7 mouse cellular contexts compared by ENCODE assay signal in genomic region chr1:170866992-170867690, GRCm38 (mm10). TPM values are rescaled to one million over a fixed set of nuclear protein-coding genes. Genes with fewer than 3 reads are reported as not detected.
DNase-seq lines count a peak whose midpoint lies in the region; ATAC-seq and TF ChIP-seq lines count a peak whose summit lies in the region.

No protein-coding gene starts in this region.

- peak overlapping the region; percentile 88 for H3K27ac ChIP-seq in bone marrow, adult 2 months (ENCODE audit: control insufficient read depth, insufficient read depth, low read depth, low read length, poor library complexity)
- peak overlapping the region; percentile 40; the same call in 1 of the 2 replicates for H3K27ac ChIP-seq in forebrain, embryonic 13.5 days

- DNase-seq in spleen, adult 12 weeks (ENCODE audit: low spot score), result peak; percentile 21
- DNase-seq in spleen, postnatal 36 days (ENCODE audit: low spot score in 2 of 2), result no peak
- DNase-seq in kidney, postnatal 10 days, result peak; percentile 34
- no peak for DNase-seq in ovary, postnatal 14 days (ENCODE audit: low spot score)

- peak overlapping the region; percentile 89 for H3K4me2 ChIP-seq in forebrain, embryonic 13.5 days

- peaks cover 5% of the 10 kb centered on the region for H3K4me1 ChIP-seq in bone marrow, adult 2 months (ENCODE audit: control insufficient read depth, insufficient read depth, low read length)
- H3K4me1 ChIP-seq in forebrain, embryonic 13.5 days, result peaks cover 16% of the 10 kb centered on the region

- H3K27me3 ChIP-seq in forebrain, embryonic 13.5 days, result no peaks in the 10 kb centered on the region

- peak; percentile 58 for ATAC-seq in forebrain, embryonic 13.5 days
- peak; percentile 6 for ATAC-seq in megakaryocyte progenitor cell, adult 5-6 weeks (replicated peaks; ENCODE audit: poor library complexity)

- 1% methylated on average over 30 of the region's 30 CpGs for WGBS in bone marrow, adult 2 months
- WGBS in forebrain, embryonic 13.5 days, result 1% methylated on average over 29 of the region's 30 CpGs

- TF ChIP-seq POLR2A in bone marrow, adult 2 months (IDR thresholded peaks at IDR 0.05; ENCODE audit: borderline replicate concordance, control insufficient read depth, low read depth, low read length), result no peak

- no peaks in the 10 kb centered on the region for H3K9me3 ChIP-seq in forebrain, embryonic 13.5 days (replicated peaks)

- H3K9ac ChIP-seq in forebrain, embryonic 13.5 days, result peak overlapping the region; percentile 86

- TF ChIP-seq CTCF in bone marrow, adult 2 months (IDR thresholded peaks at IDR 0.05; ENCODE audit: control insufficient read depth, insufficient read depth, low read length), result no peak

- H3K4me3 ChIP-seq in bone marrow, adult 2 months (replicated peaks; ENCODE audit: control insufficient read depth, low read depth, low read length), result peak overlapping the region; percentile 99
- peak overlapping the region; percentile 89 for H3K4me3 ChIP-seq in forebrain, embryonic 13.5 days

- H3K36me3 ChIP-seq in forebrain, embryonic 13.5 days (ENCODE audit: poor library complexity, severe bottlenecking), result peaks cover 8% of the 10 kb centered on the region; the same call in 1 of the 2 replicates

RNA-seq across cellular contexts. Expression of gene Atf6, which starts 0.4 kb away (rescaled TPM):
- polyA plus RNA-seq in bone marrow, adult 2 months (2011; ENCODE audit: insufficient read depth, insufficient read length, low replicate concordance, missing spikeins), result 3.8 and 7.7 TPM in 2 replicates
- 6.6 and 8.2 TPM in 2 replicates for polyA plus RNA-seq in forebrain, embryonic 13.5 days (2015; fragmentation: Nextera tagmentation; extraction: Ambion mirVana)
- 27.6 and 31.8 TPM in 2 replicates for total RNA-seq in megakaryocyte progenitor cell, adult 5-6 weeks (2015)
- 24.3 and 27.5 TPM in 2 replicates for total RNA-seq in megakaryocyte progenitor cell, adult 5-6 weeks (2017)

RNA-seq across cellular contexts. Expression of gene Gm26620, which starts 17.7 kb away (rescaled TPM):
- polyA plus RNA-seq in bone marrow, adult 2 months (2011; ENCODE audit: insufficient read depth, insufficient read length, low replicate concordance, missing spikeins), result 2.4 and 4.4 TPM in 2 replicates
- polyA plus RNA-seq in forebrain, embryonic 13.5 days (2015; fragmentation: Nextera tagmentation; extraction: Ambion mirVana), result 0.34 TPM in 1 of 2 replicates, not detected in the other
- 1.3 TPM in 1 of 2 replicates, not detected in the other for total RNA-seq in megakaryocyte progenitor cell, adult 5-6 weeks (2015)
- 0.20 TPM in 1 of 2 replicates, not detected in the other for total RNA-seq in megakaryocyte progenitor cell, adult 5-6 weeks (2017)

RNA-seq across cellular contexts. Expression of gene Dusp12, which starts 18.2 kb away (rescaled TPM):
- polyA plus RNA-seq in bone marrow, adult 2 months (2011; ENCODE audit: insufficient read depth, insufficient read length, low replicate concordance, missing spikeins), result 7.5 and 18.2 TPM in 2 replicates
- 28.9 and 30.0 TPM in 2 replicates for polyA plus RNA-seq in forebrain, embryonic 13.5 days (2015; fragmentation: Nextera tagmentation; extraction: Ambion mirVana)
- total RNA-seq in megakaryocyte progenitor cell, adult 5-6 weeks (2015), result 17.6 and 19.9 TPM in 2 replicates
- 9.4 and 10.3 TPM in 2 replicates for total RNA-seq in megakaryocyte progenitor cell, adult 5-6 weeks (2017)

RNA-seq across cellular contexts. Expression of gene Fcrlb, which starts 45.6 kb away (rescaled TPM):
- not detected in 2 replicates for polyA plus RNA-seq in bone marrow, adult 2 months (2011; ENCODE audit: insufficient read depth, insufficient read length, low replicate concordance, missing spikeins)
- polyA plus RNA-seq in forebrain, embryonic 13.5 days (2015; fragmentation: Nextera tagmentation; extraction: Ambion mirVana), result 0.14 TPM in 1 of 2 replicates, not detected in the other
- not detected in 2 replicates for total RNA-seq in megakaryocyte progenitor cell, adult 5-6 weeks (2015)
- total RNA-seq in megakaryocyte progenitor cell, adult 5-6 weeks (2017), result not detected in 2 replicates

Comparison
In these comparisons a context has a peak if more than half of its experiments do, and no peak if none do; other contexts are left out.
1. DNase-seq: peak in spleen, adult 12 weeks (single experiment) and kidney, postnatal 10 days (single experiment); none in spleen, postnatal 36 days (0 of 2) and ovary, postnatal 14 days (single experiment).